Mouse (Mus musculus): ENCODE results near the gene Impg1. TPM values are rescaled to one million over a fixed set of nuclear protein-coding genes. Genes with fewer than 3 reads are reported as not detected.

The Impg1 gene
- polyA plus RNA-seq, 1 experiment from 2014 or later = 0.04 TPM

- ATAC-seq (ENCODE audit: extremely low read depth, insufficient number of reproducible peaks, low FRiP score, low TSS enrichment) = no peak
- Histone ChIP-seq H3K9ac (no peak overlapping the region), H3K4me2 (no peak overlapping the region), H3K36me3 (peaks cover 1% of the 10 kb centered on the region; the same call in 1 of the 2 replicates), H3K9me3 (no peaks in the 10 kb centered on the region), H3K4me1 (no peaks in the 10 kb centered on the region; the same call in 1 of the 2 replicates), H3K27me3 (replicated peaks) (no peaks in the 10 kb centered on the region), H3K4me3 (no peak overlapping the region), H3K27ac (replicated peaks) (no peak overlapping the region)
- WGBS = 76% methylated on average over 5 of the region's 5 CpGs
These were observed 151.7 kb downstream of the Impg1 start for GRCm38 (mm10) chr9:80313610-80314009.

GRCm38 (mm10) chr9:80307629-80308028 is 157.7 kb downstream of the Impg1 start:
- Histone ChIP-seq H3K27me3 (replicated peaks) (no peaks in the 10 kb centered on the region), H3K4me1 (no peaks in the 10 kb centered on the region)

GRCm38 (mm10) chr9:80306853-80307252 is 158.4 kb downstream of the Impg1 start:
- Histone ChIP-seq H3K4me1 (no peaks in the 10 kb centered on the region), H3K27ac (replicated peaks) (no peak overlapping the region), H3K36me3 (peaks cover 18% of the 10 kb centered on the region), H3K4me3 (no peak overlapping the region), H3K9ac (no peak overlapping the region), H3K9me3 (no peaks in the 10 kb centered on the region), H3K4me2 (no peak overlapping the region), H3K27me3 (replicated peaks) (no peaks in the 10 kb centered on the region)
- 62% methylated on average over 11 of the region's 11 CpGs for WGBS
- no peak for ATAC-seq (ENCODE audit: extremely low read depth, insufficient number of reproducible peaks, low FRiP score, low TSS enrichment)

More at GRCm38 (mm10) chr9:80307629-80308028, 157.7 kb downstream of the Impg1 start:
- Histone ChIP-seq H3K9me3 (no peaks in the 10 kb centered on the region), H3K4me3 (no peak overlapping the region), H3K4me2 (no peak overlapping the region), H3K27ac (replicated peaks) (no peak overlapping the region), H3K9ac (no peak overlapping the region), H3K36me3 (peaks cover 15% of the 10 kb centered on the region)
- WGBS = 84% methylated on average over 13 of the region's 13 CpGs
- no peak for ATAC-seq (ENCODE audit: extremely low read depth, insufficient number of reproducible peaks, low FRiP score, low TSS enrichment)

- Histone ChIP-seq H3K27ac (replicated peaks) (no peak overlapping the region), H3K9ac (no peak overlapping the region), H3K4me3 (no peak overlapping the region), H3K27me3 (replicated peaks) (no peaks in the 10 kb centered on the region), H3K9me3 (no peaks in the 10 kb centered on the region), H3K36me3 (peaks cover 20% of the 10 kb centered on the region), H3K4me2 (no peak overlapping the region), H3K4me1 (no peaks in the 10 kb centered on the region)
- no peak for ATAC-seq (ENCODE audit: extremely low read depth, insufficient number of reproducible peaks, low FRiP score, low TSS enrichment)
- WGBS = 89% methylated on average over 4 of the region's 4 CpGs
These were observed 158.9 kb downstream of the Impg1 start for GRCm38 (mm10) chr9:80306390-80306789.

GRCm38 (mm10) chr9:80303518-80303917 is 161.8 kb downstream of the Impg1 start:
- no peak overlapping the region for H3K9ac ChIP-seq
- H3K4me3 ChIP-seq = no peak overlapping the region
- H3K4me2 ChIP-seq = no peak overlapping the region
- H3K27ac ChIP-seq (replicated peaks) = no peak overlapping the region
- H3K4me1 ChIP-seq = no peaks in the 10 kb centered on the region
- H3K36me3 ChIP-seq = peaks cover 39% of the 10 kb centered on the region
- ATAC-seq (ENCODE audit: extremely low read depth, insufficient number of reproducible peaks, low FRiP score, low TSS enrichment) = no peak
- WGBS = 65% methylated on average over 4 of the region's 4 CpGs
- H3K27me3 ChIP-seq (replicated peaks) = no peaks in the 10 kb centered on the region
- no peaks in the 10 kb centered on the region for H3K9me3 ChIP-seq

- Histone ChIP-seq H3K9ac (no peak overlapping the region), H3K4me1 (no peaks in the 10 kb centered on the region), H3K4me3 (no peak overlapping the region), H3K4me2 (no peak overlapping the region), H3K27me3 (replicated peaks) (no peaks in the 10 kb centered on the region), H3K27ac (replicated peaks) (no peak overlapping the region), H3K36me3 (peaks cover 26% of the 10 kb centered on the region), H3K9me3 (no peaks in the 10 kb centered on the region)
- no peak for ATAC-seq (ENCODE audit: extremely low read depth, insufficient number of reproducible peaks, low FRiP score, low TSS enrichment)
- 86% methylated on average over 9 of the region's 9 CpGs for WGBS
These were observed 166.2 kb downstream of the Impg1 start for GRCm38 (mm10) chr9:80299031-80299430.

- Histone ChIP-seq H3K9ac (no peak overlapping the region), H3K27me3 (replicated peaks) (no peaks in the 10 kb centered on the region), H3K4me1 (no peaks in the 10 kb centered on the region), H3K9me3 (no peaks in the 10 kb centered on the region), H3K4me3 (no peak overlapping the region), H3K27ac (replicated peaks) (no peak overlapping the region), H3K4me2 (no peak overlapping the region), H3K36me3 (peaks cover 30% of the 10 kb centered on the region)
- WGBS = 50% methylated on average over 4 of the region's 4 CpGs
- no peak for ATAC-seq (ENCODE audit: extremely low read depth, insufficient number of reproducible peaks, low FRiP score, low TSS enrichment)
These were observed 169.2 kb downstream of the Impg1 start for GRCm38 (mm10) chr9:80296086-80296485.

- Histone ChIP-seq H3K27ac (replicated peaks) (no peak overlapping the region), H3K9ac (no peak overlapping the region), H3K36me3 (peaks cover 39% of the 10 kb centered on the region), H3K9me3 (no peaks in the 10 kb centered on the region), H3K4me1 (no peaks in the 10 kb centered on the region), H3K4me2 (no peak overlapping the region), H3K27me3 (replicated peaks) (no peaks in the 10 kb centered on the region), H3K4me3 (no peak overlapping the region)
- ATAC-seq (ENCODE audit: extremely low read depth, insufficient number of reproducible peaks, low FRiP score, low TSS enrichment) = no peak
- 50% methylated on average over 2 of the region's 2 CpGs for WGBS
These were observed 172.2 kb downstream of the Impg1 start for GRCm38 (mm10) chr9:80293056-80293584.

GRCm38 (mm10) chr9:80286845-80287244 is 178.4 kb downstream of the Impg1 start:
- Histone ChIP-seq H3K4me1 (no peaks in the 10 kb centered on the region), H3K4me2 (no peak overlapping the region), H3K9me3 (0 out of 2 replicates have a peak, but pooled peaks cover 3% of the 10 kb centered on the region), H3K36me3 (peaks cover 71% of the 10 kb centered on the region), H3K9ac (no peak overlapping the region), H3K27me3 (replicated peaks) (no peaks in the 10 kb centered on the region), H3K4me3 (no peak overlapping the region), H3K27ac (replicated peaks) (no peak overlapping the region)
- no peak for ATAC-seq (ENCODE audit: extremely low read depth, insufficient number of reproducible peaks, low FRiP score, low TSS enrichment)
- WGBS = 84% methylated on average over 7 of the region's 7 CpGs

GRCm38 (mm10) chr9:80284539-80285174 is 180.6 kb downstream of the Impg1 start:
- no peak overlapping the region for H3K27ac ChIP-seq (replicated peaks)
- no peaks in the 10 kb centered on the region for H3K27me3 ChIP-seq (replicated peaks)
- H3K9ac ChIP-seq = no peak overlapping the region
- no peak overlapping the region for H3K4me3 ChIP-seq
- 83% methylated on average over 2 of the region's 2 CpGs for WGBS
- no peak for ATAC-seq (ENCODE audit: extremely low read depth, insufficient number of reproducible peaks, low FRiP score, low TSS enrichment)
- 0 out of 2 replicates have a peak, but pooled peaks cover 3% of the 10 kb centered on the region for H3K9me3 ChIP-seq
- peaks cover 58% of the 10 kb centered on the region for H3K36me3 ChIP-seq
- H3K4me1 ChIP-seq = no peaks in the 10 kb centered on the region
- H3K4me2 ChIP-seq = no peak overlapping the region

GRCm38 (mm10) chr9:80282426-80282825 is 182.9 kb downstream of the Impg1 start:
- Histone ChIP-seq H3K9ac (no peak overlapping the region), H3K27me3 (replicated peaks) (no peaks in the 10 kb centered on the region), H3K36me3 (peaks cover 44% of the 10 kb centered on the region), H3K4me3 (no peak overlapping the region), H3K27ac (replicated peaks) (no peak overlapping the region), H3K4me2 (no peak overlapping the region), H3K9me3 (0 out of 2 replicates have a peak, but pooled peaks cover 3% of the 10 kb centered on the region), H3K4me1 (no peaks in the 10 kb centered on the region)
- ATAC-seq (ENCODE audit: extremely low read depth, insufficient number of reproducible peaks, low FRiP score, low TSS enrichment) = no peak
- WGBS = 80% methylated on average over 3 of the region's 3 CpGs

- Histone ChIP-seq H3K27me3 (replicated peaks) (no peaks in the 10 kb centered on the region), H3K4me2 (no peak overlapping the region), H3K36me3 (peaks cover 51% of the 10 kb centered on the region), H3K4me3 (no peak overlapping the region), H3K9me3 (0 out of 2 replicates have a peak, but pooled peaks cover 3% of the 10 kb centered on the region), H3K27ac (replicated peaks) (no peak overlapping the region), H3K4me1 (0 out of 2 replicates have a peak, but pooled peaks cover 6% of the 10 kb centered on the region), H3K9ac (no peak overlapping the region)
- 88% methylated on average over 1 of the region's 1 CpGs for WGBS
- ATAC-seq (ENCODE audit: extremely low read depth, insufficient number of reproducible peaks, low FRiP score, low TSS enrichment) = no peak
These were observed 184.6 kb downstream of the Impg1 start for GRCm38 (mm10) chr9:80280724-80281123.

All from heart, embryonic 13.5 days (tissue).